Comparison of ENCODE assay signal across 17 mouse cellular contexts in genomic region chr5:19787522-19788144, GRCm38 (mm10).
DNase-seq lines count a peak whose midpoint lies in the region; ATAC-seq and TF ChIP-seq lines count a peak whose summit lies in the region.
"Had no signal": no experiment of that assay in that cellular context is flagged by ENCODE, and none has a peak within 500 bp of the region (broad histone marks: within the 10 kb centered on the region; RNA-seq: fewer than 3 reads in every experiment).

No protein-coding gene starts in this region.

- no peaks in the 10 kb centered on the region for H3K36me3 ChIP-seq in midbrain, embryonic 11.5 days (ENCODE audit: control insufficient read depth, insufficient read depth, low read length)
- no peaks in the 10 kb centered on the region for H3K36me3 ChIP-seq in midbrain, embryonic 15.5 days (replicated peaks)
- no peaks in the 10 kb centered on the region for H3K36me3 ChIP-seq in ES-E14 (ENCODE audit: control insufficient read depth, insufficient read depth, low read length, poor library complexity, severe bottlenecking)
- no peaks in the 10 kb centered on the region for H3K36me3 ChIP-seq in forebrain, embryonic 13.5 days (ENCODE audit: poor library complexity, severe bottlenecking)
- H3K36me3 ChIP-seq in thymus, adult 2 months (ENCODE audit: control insufficient read depth, insufficient read depth, low read length): no peaks in the 10 kb centered on the region
- H3K36me3 ChIP-seq: limb, embryonic 10.5 days; stomach, embryonic 15.5 days had no signal

- H3K9me3 ChIP-seq in midbrain, embryonic 11.5 days (ENCODE audit: control insufficient read depth, low read length): no peaks in the 10 kb centered on the region
- H3K9me3 ChIP-seq in midbrain, embryonic 15.5 days: 0 out of 2 replicates have a peak, but pooled peaks cover 4% of the 10 kb centered on the region
- H3K9me3 ChIP-seq in ES-E14 (ENCODE audit: control insufficient read depth, insufficient read depth, low read depth, low read length): no peaks in the 10 kb centered on the region
- peaks cover 5% of the 10 kb centered on the region; the same call in 1 of the 2 replicates for H3K9me3 ChIP-seq in forebrain, embryonic 13.5 days (replicated peaks)
- H3K9me3 ChIP-seq: limb, embryonic 10.5 days; stomach, embryonic 15.5 days had no signal

- no peak overlapping the region for H3K4me3 ChIP-seq in midbrain, embryonic 11.5 days (ENCODE audit: low read depth, low read length)
- H3K4me3 ChIP-seq in midbrain, embryonic 15.5 days: no peak overlapping the region
- H3K4me3 ChIP-seq in ES-E14 (ENCODE audit: insufficient read depth in 1 of 2, low read depth in 1 of 2, low read length in 2 of 2, poor library complexity in 1 of 2, severe bottlenecking in 1 of 2): no peak overlapping the region
- H3K4me3 ChIP-seq in forebrain, embryonic 13.5 days: no peak overlapping the region
- no peak overlapping the region for H3K4me3 ChIP-seq in thymus, adult 2 months (ENCODE audit: control insufficient read depth, insufficient read depth, low read length)
- H3K4me3 ChIP-seq: limb, embryonic 10.5 days; megakaryocyte, embryonic 14.5 days; stomach, embryonic 15.5 days had no signal

- peak; percentile 81 for ATAC-seq in midbrain, embryonic 11.5 days (ENCODE audit: low FRiP score)
- no peak for ATAC-seq in midbrain, embryonic 15.5 days (replicated peaks)
- ATAC-seq in forebrain, embryonic 13.5 days: peak; percentile 80
- no peak for ATAC-seq in CD4-positive, CD25-positive, alpha-beta regulatory T cell, adult 4 months
- ATAC-seq: lung, postnatal 0 days; Patski had no signal

- H3K27me3 ChIP-seq in midbrain, embryonic 11.5 days (ENCODE audit: control insufficient read depth, insufficient read depth, low read length): no peaks in the 10 kb centered on the region
- no peaks in the 10 kb centered on the region for H3K27me3 ChIP-seq in midbrain, embryonic 15.5 days (replicated peaks)
- no peaks in the 10 kb centered on the region for H3K27me3 ChIP-seq in forebrain, embryonic 13.5 days
- H3K27me3 ChIP-seq in thymus, adult 2 months (ENCODE audit: control insufficient read depth, insufficient read depth, low read length): no peaks in the 10 kb centered on the region
- H3K27me3 ChIP-seq: Patski; stomach, embryonic 15.5 days had no signal

- no peak overlapping the region for H3K9ac ChIP-seq in midbrain, embryonic 11.5 days (ENCODE audit: low read length)
- no peak overlapping the region for H3K9ac ChIP-seq in midbrain, embryonic 15.5 days
- H3K9ac ChIP-seq in ES-E14 (ENCODE audit: insufficient read depth, low read depth, low read length, poor library complexity, severe bottlenecking): no peak overlapping the region
- no peak overlapping the region for H3K9ac ChIP-seq in forebrain, embryonic 13.5 days
- H3K9ac ChIP-seq: liver, embryonic 14.5 days; stomach, embryonic 15.5 days had no signal

- no peak overlapping the region for H3K27ac ChIP-seq in midbrain, embryonic 11.5 days (ENCODE audit: low read depth, low read length)
- no peak overlapping the region for H3K27ac ChIP-seq in midbrain, embryonic 15.5 days
- no peak overlapping the region for H3K27ac ChIP-seq in ES-E14 (ENCODE audit: insufficient read depth, low read depth, low read length, poor library complexity, severe bottlenecking)
- no peak overlapping the region for H3K27ac ChIP-seq in forebrain, embryonic 13.5 days
- no peak overlapping the region for H3K27ac ChIP-seq in thymus, adult 2 months (ENCODE audit: control insufficient read depth, insufficient read depth, low read length)
- H3K27ac ChIP-seq: limb, embryonic 10.5 days; liver, embryonic 14.5 days; stomach, embryonic 15.5 days had no signal

- peak; percentile 84 for DNase-seq in midbrain, embryonic 11.5 days (ENCODE audit: low spot score, missing footprints)
- DNase-seq in ES-E14 (ENCODE audit: low read depth, low spot score): peak; percentile 44
- DNase-seq in WW6 (ENCODE audit: low read depth, low spot score): peak; percentile 36
- no peak for DNase-seq in thymus, adult 2 months
- DNase-seq: heart, adult 18-20 months; kidney, adult 8-10 months; spleen, adult 18-20 months; thymus, postnatal 14 days had no signal

- peaks cover 11% of the 10 kb centered on the region for H3K4me1 ChIP-seq in midbrain, embryonic 11.5 days (ENCODE audit: control insufficient read depth, insufficient read depth, low read length)
- H3K4me1 ChIP-seq in midbrain, embryonic 15.5 days: peaks cover 6% of the 10 kb centered on the region
- peaks cover 2 to 3% of the 10 kb centered on the region in 2 experiments; a peak in 2 of 4 replicates for H3K4me1 ChIP-seq in ES-E14 (ENCODE audit: control insufficient read depth in 2 of 2, insufficient read depth in 2 of 2, low read length in 2 of 2, poor library complexity in 1 of 2)
- peaks cover 11% of the 10 kb centered on the region for H3K4me1 ChIP-seq in forebrain, embryonic 13.5 days
- no peaks in the 10 kb centered on the region for H3K4me1 ChIP-seq in thymus, adult 2 months (replicated peaks; ENCODE audit: control insufficient read depth, insufficient read depth, low read length)
- H3K4me1 ChIP-seq: limb, embryonic 10.5 days; stomach, embryonic 15.5 days had no signal

- no peak for TF ChIP-seq CTCF in thymus, adult 2 months (IDR thresholded peaks at IDR 0.05; ENCODE audit: borderline replicate concordance, control insufficient read depth, extremely low read depth, insufficient read depth, low read length, poor library complexity)

- WGBS in midbrain, embryonic 11.5 days: 25% methylated on average over 5 of the region's 5 CpGs
- WGBS in midbrain, embryonic 15.5 days: 19% methylated on average over 5 of the region's 5 CpGs
- WGBS in forebrain, embryonic 13.5 days: 13% methylated on average over 5 of the region's 5 CpGs
- 84% methylated on average over 5 of the region's 5 CpGs for WGBS in thymus, adult 2 months

- in situ Hi-C loops in ES-E14 (cut with MboI; ENCODE audit: low sequenced_read_pairs in 2 of 2, unreplicated experiment in 2 of 2): no loop called here

- no peak for TF ChIP-seq POLR2A in thymus, adult 2 months (IDR thresholded peaks at IDR 0.05; ENCODE audit: control insufficient read depth, extremely low read depth, insufficient read depth, low read length, poor library complexity)

- no peak overlapping the region for H3K4me2 ChIP-seq in midbrain, embryonic 11.5 days
- no peak overlapping the region for H3K4me2 ChIP-seq in midbrain, embryonic 15.5 days
- H3K4me2 ChIP-seq in forebrain, embryonic 13.5 days: no peak overlapping the region
- H3K4me2 ChIP-seq: stomach, embryonic 15.5 days had no signal

TF ChIP-seq in ES-E14, 5 proteins besides CTCF, POLR2A, EP300 and RAD21:
- TF ChIP-seq CHD2 (IDR thresholded peaks at IDR 0.05; ENCODE audit: low read depth, low read length) (no peak), HCFC1 (IDR thresholded peaks at IDR 0.05; ENCODE audit: borderline replicate concordance, insufficient read depth, low read length) (no peak), ZNF384 (IDR thresholded peaks at IDR 0.05; ENCODE audit: low read depth, low read length) (no peak), ZC3H11A (IDR thresholded peaks at IDR 0.05; ENCODE audit: borderline replicate concordance, low read depth, low read length) (no peak), MAFK (IDR thresholded peaks at IDR 0.05; ENCODE audit: insufficient read depth, low read depth, low read length) (no peak)

Comparison
In these comparisons a context has a peak if more than half of its experiments do, and no peak if none do; other contexts are left out.
1. ATAC-seq: peak in midbrain, embryonic 11.5 days (single experiment) and forebrain, embryonic 13.5 days (single experiment); none in midbrain, embryonic 15.5 days (single experiment) and CD4-positive, CD25-positive, alpha-beta regulatory T cell, adult 4 months (single experiment).